Mouse (Mus musculus) gastrocnemius, postnatal 4 days (tissue): ENCODE data around the gene Nr2c2ap. TPM values are rescaled to one million over a fixed set of nuclear protein-coding genes. Genes with fewer than 3 reads are reported as not detected.

Experiments
- DNase-seq, 2 experiments: peaks; one replicate each; pipeline ENCODE4 v3.0.0; 2021 to 2022; ENCODE audit warnings: low spot score in 2 of 2, mixed read lengths in 2 of 2
- long read RNA-seq, 2 experiments: library from polyadenylated mRNA; stranded (forward); transcript quantifications; one replicate each; pipeline ENCODE4 v2.0.0; 2021
- total RNA-seq, 2 experiments: library from RNA; stranded (reverse); gene quantifications; 2 replicates each; pipeline ENCODE4 v1.2.3; 2021

Gene Nr2c2ap
- total RNA-seq, result 10 to 100 TPM in 1 of 2 experiments, 1 to 10 TPM in 1; 8.6 to 10.3 TPM
- long read RNA-seq, experiment 1, partial matches to known transcripts, result 1 of 16 reads
- long read RNA-seq, experiment 1, other reads (novel, unspliced or antisense), result 10 of 16 reads
- long read RNA-seq, experiment 2, partial matches to known transcripts, result 1 of 9 reads
- long read RNA-seq, experiment 2, other reads (novel, unspliced or antisense), result 2 of 9 reads

GRCm38 (mm10) chr8:70131166-70131883 lies at the start of gene Nr2c2ap:
Gene Nr2c2ap (plus strand): TSS chr8:70131333.
- DNase-seq, result peak; percentile 55 to 82

DNA sequence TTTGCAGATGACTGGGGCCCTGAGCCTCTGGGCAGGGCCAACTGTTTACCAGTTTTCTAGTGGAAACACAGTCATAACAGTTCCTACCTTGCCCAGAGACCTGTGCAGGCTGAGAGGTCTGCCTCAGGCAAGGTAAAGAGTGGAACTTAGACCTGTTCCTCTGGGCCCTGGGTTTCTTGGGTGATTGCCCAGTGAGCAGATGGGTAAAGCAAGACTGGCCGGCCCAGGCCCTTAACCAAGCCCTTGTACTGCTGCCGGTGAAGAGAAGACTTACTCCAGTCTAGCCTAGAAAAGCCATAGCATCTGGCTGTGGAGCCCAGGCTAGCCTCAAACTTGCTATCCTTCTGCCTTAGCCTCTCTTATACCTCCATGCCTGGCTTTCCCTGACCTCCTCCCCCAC lies 49.2 kb upstream of the Nr2c2ap start:
- DNase-seq, result no peak

- DNase-seq, result no peak
Observed at GRCm38 (mm10) chr8:70083285-70083684, 47.8 kb upstream of the Nr2c2ap start, which contains the start of gene Hapln4. Gene Hapln4 (plus strand): TSS chr8:70083457.

DNA sequence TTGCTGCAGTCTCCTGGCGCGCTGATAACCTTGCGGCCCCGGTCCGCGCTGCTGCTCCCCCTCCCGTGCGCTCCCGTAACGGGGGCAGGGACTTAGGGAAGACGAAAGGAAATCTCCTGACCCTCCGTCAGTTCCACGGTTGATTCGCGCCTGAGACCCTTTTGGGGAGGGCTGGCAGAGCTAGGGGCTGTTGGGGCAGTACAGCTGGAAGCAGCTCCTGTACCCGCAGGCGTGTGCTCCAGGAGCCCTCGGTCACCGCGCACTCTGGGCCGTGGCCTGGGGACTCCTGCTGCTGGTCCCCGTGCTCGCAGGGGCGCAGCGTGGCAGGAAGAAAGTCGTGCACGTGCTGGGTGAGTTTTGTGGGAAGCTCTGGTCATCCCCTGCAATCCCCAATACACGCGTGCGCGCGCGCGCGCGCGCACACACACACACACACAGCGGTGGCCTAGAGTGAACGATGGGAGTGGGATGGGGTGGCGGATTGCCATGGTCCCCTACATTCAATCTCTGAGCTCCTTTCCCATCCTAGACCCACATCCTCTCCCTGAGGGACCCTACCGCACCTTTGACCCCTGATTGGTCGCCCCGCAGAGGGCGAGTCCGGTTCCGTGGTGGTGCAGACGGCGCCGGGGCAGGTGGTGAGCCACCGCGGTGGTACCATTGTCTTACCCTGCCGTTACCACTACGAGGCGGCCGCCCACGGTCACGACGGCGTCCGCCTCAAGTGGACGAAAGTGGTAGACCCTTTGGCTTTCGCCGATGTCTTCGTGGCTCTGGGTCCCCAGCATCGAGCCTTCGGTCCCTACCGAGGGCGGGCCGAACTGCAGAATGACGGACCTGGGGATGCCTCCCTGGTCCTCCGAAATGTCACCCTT lies 46.7 kb upstream of the Nr2c2ap start:
- DNase-seq, result no peak

- DNase-seq, result no peak
Observed at GRCm38 (mm10) chr8:70086151-70086550, 45.0 kb upstream of the Nr2c2ap start.

- no peak for DNase-seq
Observed at GRCm38 (mm10) chr8:70087237-70087636, 43.9 kb upstream of the Nr2c2ap start.

DNA sequence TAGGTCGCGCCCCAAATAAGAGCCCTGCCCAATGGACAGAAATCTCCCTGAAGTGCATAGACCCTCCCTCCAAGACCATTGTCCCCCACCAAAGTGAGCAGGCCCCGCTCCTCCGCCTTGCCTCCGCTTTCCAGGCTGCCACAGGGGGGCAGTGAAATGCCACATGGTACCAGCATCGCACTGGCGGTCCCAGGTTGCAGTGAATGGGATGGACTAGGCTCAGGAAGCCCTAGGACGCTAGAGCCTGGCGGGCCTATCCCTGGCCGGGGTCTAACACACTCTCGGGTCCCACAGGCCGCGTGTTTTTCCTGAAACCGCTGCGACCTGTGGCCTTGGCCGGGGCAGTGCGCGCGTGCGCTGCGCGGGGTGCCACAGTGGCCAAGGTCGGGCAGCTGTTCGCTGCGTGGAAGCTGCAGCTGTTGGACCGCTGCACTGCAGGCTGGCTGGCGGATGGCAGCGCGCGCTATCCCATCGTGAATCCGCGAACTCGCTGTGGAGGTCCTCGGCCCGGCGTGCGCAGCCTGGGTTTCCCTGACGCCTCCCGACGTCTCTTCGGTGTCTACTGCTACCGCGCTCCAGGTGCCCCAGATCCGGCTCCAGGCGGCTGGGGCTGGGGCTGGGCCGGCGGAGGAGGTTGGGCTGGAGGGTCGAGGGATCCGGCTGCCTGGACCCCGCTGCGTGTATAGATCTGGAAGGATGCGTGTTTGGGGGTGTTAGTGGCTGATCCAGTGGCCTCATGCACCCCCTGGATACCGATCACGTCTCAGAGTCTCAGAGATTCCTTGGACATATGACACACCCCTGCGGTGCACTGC lies 43.1 kb upstream of the Nr2c2ap start:
- DNase-seq, result no peak

DNA sequence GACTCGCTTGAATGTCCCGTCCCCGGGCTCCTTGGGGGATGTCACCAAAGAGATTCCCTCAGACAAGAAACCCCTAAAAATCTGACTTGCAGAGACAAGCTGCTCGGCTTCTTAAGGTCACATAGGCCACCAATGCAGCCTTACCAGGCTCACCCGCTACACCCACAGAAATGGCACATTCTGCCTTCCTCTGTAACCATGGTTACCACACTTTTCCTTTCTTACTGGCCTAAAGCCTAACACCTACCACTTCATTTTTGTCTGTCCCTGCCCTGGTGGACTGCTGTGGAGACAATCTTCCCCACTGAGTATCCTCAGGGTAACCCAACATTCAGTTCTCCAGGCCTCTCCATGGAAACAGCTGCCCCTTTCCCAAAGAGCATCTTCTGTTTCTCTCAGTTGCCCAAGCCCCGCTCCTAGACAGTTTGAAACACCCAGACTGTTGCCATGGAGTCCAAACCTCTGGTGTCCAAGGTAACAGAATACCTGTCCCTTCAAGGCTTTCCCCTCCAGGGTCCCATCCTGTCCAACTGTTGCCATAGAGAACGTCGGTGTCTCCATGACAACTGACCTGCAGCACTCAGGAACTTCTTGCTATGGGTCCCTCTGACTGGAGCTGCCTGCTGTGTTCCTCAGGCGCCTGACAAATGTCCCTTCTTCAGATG lies 41.7 kb upstream of the Nr2c2ap start:
- DNase-seq, result no peak

DNA sequence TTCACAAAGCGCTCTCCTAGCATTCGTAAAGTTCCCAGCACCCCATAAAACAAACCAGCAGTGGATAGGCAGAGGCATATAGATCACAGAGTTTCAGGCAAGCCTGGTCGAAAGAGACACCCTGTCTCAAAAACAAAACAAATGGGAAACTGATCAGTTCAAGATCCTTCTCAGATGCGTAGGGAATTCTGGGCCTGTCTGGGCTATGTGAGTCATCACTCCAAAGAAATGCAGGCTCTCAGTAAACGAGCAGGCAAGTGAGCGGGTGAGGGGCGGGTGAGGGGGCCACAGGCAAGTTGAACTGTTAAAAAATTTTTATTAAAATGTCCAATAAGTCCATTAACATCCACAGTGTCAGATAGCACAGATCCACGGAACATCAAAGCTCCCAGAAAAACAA lies 38.3 kb upstream of the Nr2c2ap start:
- DNase-seq, result no peak

- DNase-seq, result no peak
Observed at GRCm38 (mm10) chr8:70099276-70099675, 31.9 kb upstream of the Nr2c2ap start.

GRCm38 (mm10) chr8:70100241-70100640 lies 30.9 kb upstream of the Nr2c2ap start:
- no peak for DNase-seq

- DNase-seq, result no peak
Observed at GRCm38 (mm10) chr8:70104506-70104905, 26.6 kb upstream of the Nr2c2ap start.

DNA sequence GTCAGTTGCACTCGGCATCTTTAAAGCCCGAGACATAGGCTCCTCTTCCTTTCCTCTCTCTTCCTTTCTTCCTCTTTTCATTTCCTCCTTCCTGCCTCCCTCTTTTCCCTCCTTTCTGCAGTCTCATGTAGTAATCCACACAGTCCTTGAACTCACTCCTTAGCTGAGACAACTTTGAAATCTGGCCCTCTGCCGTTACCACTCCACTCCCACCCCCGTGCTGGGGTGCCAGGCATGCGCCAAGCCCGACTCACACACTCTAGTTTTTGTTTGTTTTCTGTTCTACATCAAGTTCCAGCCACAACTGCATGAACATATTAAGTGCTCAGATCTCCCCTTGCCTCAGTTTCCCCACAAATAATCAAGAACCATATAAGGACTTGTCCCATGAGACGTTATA lies 26.2 kb upstream of the Nr2c2ap start:
- no peak for DNase-seq

GRCm38 (mm10) chr8:70110451-70110850 lies 20.7 kb upstream of the Nr2c2ap start:
- no peak for DNase-seq

DNA sequence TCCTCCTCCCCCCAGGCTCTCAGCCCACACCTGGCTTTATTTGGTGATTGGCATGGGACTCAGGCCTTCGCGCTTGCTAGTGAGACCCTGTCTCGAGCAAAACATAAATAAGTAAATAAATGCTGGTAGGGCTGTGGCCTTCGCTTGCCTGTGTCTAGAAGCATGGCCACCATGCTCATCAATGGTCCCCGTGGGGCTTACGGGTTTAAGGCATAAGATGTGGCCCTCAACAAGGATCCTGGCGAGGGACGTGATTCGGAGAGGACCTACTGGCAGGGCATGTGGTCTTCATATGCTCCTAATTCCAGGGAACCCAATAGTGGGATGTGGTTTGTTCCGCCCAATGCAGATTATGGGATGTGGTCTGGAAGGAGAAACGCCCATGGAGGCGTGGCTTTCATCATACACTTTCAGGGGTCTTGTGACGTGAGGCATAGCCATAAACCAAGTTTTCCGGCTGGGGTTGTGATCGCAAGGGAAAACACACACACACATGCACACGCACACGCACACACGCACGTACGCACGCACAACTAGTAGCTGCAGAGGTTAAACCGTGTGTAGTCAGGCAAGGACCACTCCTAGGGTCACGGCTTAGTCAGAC lies 19.8 kb upstream of the Nr2c2ap start:
- no peak for DNase-seq

DNA sequence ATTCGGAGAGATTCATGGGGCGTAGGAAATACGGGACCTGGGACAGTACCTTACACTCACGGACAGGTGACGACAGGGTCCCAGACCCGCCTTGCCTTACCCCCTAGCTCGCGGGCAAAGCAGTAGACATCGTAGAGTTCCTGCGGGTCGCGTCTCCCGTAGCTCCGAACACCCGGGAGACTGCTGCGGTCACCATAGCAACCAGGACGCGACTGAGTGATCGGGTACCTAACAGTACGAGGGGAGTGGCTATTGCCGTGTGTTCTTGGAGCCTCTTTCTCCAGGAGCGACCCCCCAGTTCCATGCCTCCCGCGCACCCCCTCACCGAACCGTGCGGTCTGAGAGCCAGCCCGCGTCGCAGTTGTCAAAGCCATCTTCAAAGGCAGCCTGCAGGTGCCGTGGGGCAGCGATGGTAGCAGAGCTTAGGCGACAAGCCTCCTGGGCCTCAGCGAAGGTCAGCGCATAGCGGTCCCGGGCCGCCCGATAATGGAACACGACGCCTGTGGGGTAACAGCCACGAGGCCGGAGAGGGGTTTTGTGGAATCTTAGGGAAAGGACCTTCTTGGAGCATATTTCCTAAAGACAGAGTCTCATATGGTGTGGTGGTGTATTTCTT lies 18.6 kb upstream of the Nr2c2ap start:
- no peak for DNase-seq

DNA sequence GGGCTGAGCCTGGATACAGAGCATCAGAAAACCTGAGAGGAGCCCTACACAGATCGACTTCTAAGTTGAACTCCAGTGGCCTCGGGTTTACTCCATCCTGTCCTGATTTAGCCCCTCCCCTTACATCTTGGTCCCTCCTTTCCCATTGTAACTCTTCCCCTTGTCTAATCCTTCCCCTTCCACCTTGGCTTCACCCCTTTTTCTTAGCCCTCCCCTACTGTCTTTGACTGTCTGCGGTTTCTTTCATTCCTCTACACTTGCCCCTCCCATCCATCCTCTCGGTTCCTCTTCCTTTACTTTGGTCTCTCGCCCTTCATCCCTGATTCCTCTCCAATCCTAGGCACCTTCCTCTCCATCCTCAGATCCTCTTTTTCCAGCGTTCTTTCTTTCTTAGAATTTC lies 16.6 kb upstream of the Nr2c2ap start:
- no peak for DNase-seq

DNA sequence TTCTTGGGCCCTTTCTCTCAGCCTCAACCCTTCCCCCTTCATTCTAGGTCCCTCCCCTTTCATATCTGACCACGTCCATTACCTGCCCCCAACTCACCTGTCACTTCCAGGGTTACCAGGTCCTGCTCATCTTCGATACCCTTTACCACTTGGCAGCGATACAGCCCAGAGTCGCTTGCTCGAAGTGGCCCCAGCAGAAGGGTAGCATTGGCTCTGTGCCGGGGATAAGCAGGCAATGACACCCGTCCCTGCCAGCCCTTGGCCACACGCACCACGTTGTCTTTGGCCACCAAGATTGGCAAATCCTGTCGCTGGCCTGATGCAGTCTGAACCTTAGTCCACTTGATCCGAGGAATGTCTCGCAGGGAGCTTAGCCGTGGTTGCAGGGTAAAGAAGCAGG lies 16.2 kb upstream of the Nr2c2ap start:
- DNase-seq, result no peak

GRCm38 (mm10) chr8:70117611-70118010 lies 13.5 kb upstream of the Nr2c2ap start:
- DNase-seq, result peak in 1 of 2 experiments; percentile 32
